Mouse (Mus musculus) stomach, embryonic 14.5 days (tissue): ENCODE data around the gene Cdk2. TPM values are rescaled to one million over a fixed set of nuclear protein-coding genes. Genes with fewer than 3 reads are reported as not detected.

Experiments used
- ATAC-seq: fragments of 200-750 bp; cut with Nextera tagmentation; 2 replicates; pipeline ENCODE4 v1.8.0; 2017; ENCODE audit warnings: low read depth, moderate TSS enrichment; ENCODE audit not compliant: insufficient number of reproducible peaks, insufficient read depth, low FRiP score
- H3K27ac ChIP-seq: fragments of 300-500 bp; sonication (generic); 2 replicates; pipeline ENCODE4 v1.5.1; 2014; ENCODE audit warnings: mild to moderate bottlenecking, low read length, moderate library complexity, mixed read lengths
- H3K27me3 ChIP-seq: fragments of 300-500 bp; sonication (generic); 2 replicates; pipeline ENCODE4 v1.6.1; 2014; ENCODE audit warnings: low read length, control low read depth, mixed read lengths; ENCODE audit not compliant: control insufficient read depth, insufficient read depth
- H3K36me3 ChIP-seq: fragments of 300-500 bp; sonication (generic); 2 replicates; pipeline ENCODE4 v1.6.1; 2014; ENCODE audit warnings: mild to moderate bottlenecking, control low read depth, low read length, moderate library complexity, mixed read lengths; ENCODE audit not compliant: control insufficient read depth, insufficient read depth
- H3K4me1 ChIP-seq: fragments of 300-500 bp; sonication (generic); 2 replicates; pipeline ENCODE4 v1.6.1; 2014; ENCODE audit warnings: low read length, control low read depth, mixed read lengths; ENCODE audit not compliant: control insufficient read depth, insufficient read depth
- H3K4me2 ChIP-seq: fragments of 300-500 bp; sonication (generic); replicated peaks from 2 replicates; pipeline ENCODE4 v1.6.1; 2014; ENCODE audit warnings: low read depth, low read length, control low read depth
- H3K4me3 ChIP-seq: fragments of 300-500 bp; sonication (generic); 2 replicates; pipeline ENCODE4 v1.5.1; 2014; ENCODE audit warnings: low read depth, low read length, control low read depth
- H3K9ac ChIP-seq: fragments of 300-500 bp; sonication (generic); replicated peaks from 2 replicates; pipeline ENCODE4 v1.6.1; 2014; ENCODE audit warnings: low read depth, mild to moderate bottlenecking, control low read depth, low read length, moderate library complexity, mixed read lengths
- H3K9me3 ChIP-seq: fragments of 300-500 bp; sonication (generic); 2 replicates; pipeline ENCODE4 v1.6.1; 2016; ENCODE audit warnings: low read depth, low read length, control low read depth; ENCODE audit not compliant: control insufficient read depth
- WGBS: fragments of 180-500 bp; shearing (Covaris S2); extraction: QIAGEN DNeasy Blood & Tissue Kit; methylation state at CpG from one replicate; pipeline ENCODE4 v1.1.7; 2014; 5-methylcytosine and 5-hydroxymethylcytosine counted together
- polyA plus RNA-seq: library from polyadenylated mRNA; unstranded; fragments of >200 nt; fragmentation: Nextera tagmentation; extraction: Ambion mirVana; gene quantifications from 2 replicates; pipeline ENCODE4 v1.2.1, GENCODE M21; 2014

Cdk2 gene
- polyA plus RNA-seq, 1 experiment from 2014 or later = 90.3 TPM

DNA sequence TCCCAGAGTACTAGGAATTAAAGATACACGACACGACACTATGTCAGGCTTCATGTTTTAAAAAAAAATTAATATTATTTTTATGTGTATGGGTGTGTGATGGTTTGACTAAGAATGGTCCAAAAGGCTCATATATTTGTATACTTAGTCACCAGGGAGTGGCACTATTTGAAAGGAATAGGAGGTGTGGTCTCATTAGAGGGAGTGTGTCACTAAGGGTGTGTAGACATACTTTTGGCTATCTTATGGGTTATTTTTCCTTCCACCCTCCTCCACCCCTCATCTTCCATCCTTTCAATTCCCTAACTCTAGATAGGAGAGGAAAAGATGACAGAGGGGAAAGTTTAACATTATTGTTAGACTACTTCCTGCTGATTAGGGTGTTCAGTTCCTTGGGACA is 39.0 kb downstream of the Cdk2 start:
- no peak overlapping the region for H3K27ac ChIP-seq
- H3K4me1 ChIP-seq = no peaks in the 10 kb centered on the region; the same call in 1 of the 2 replicates
- no peak for ATAC-seq
- H3K4me2 ChIP-seq = no peak overlapping the region
- H3K27me3 ChIP-seq = no peaks in the 10 kb centered on the region
- 90% methylated on average over 2 of the region's 2 CpGs for WGBS
- no peak overlapping the region for H3K9ac ChIP-seq
- no peaks in the 10 kb centered on the region for H3K9me3 ChIP-seq
- no peak overlapping the region for H3K4me3 ChIP-seq
- H3K36me3 ChIP-seq = no peaks in the 10 kb centered on the region

DNA sequence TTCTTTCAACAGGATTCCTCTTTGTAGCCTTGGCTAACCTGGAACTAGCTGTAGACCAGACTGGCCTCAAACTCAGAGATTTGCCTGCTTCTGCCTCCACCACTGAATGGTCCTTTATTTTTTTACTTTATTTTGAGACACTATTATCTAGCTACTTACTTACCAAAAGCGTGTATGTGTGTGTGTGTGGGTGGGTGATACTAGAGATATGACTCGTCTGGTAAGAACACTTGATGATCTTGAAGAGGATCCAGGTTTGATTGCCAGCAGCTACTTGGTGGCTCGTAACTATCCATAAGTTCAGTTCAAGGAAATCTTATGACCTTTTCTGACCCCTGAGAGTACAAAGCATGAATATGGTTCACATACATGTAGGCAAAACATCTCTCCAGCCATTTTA is 39.5 kb downstream of the Cdk2 start:
- no peak for ATAC-seq
- WGBS = 80% methylated on average over 3 of the region's 3 CpGs
- no peak overlapping the region for H3K27ac ChIP-seq
- H3K4me2 ChIP-seq = no peak overlapping the region
- no peak overlapping the region for H3K9ac ChIP-seq
- H3K4me1 ChIP-seq = no peaks in the 10 kb centered on the region; the same call in 1 of the 2 replicates
- H3K27me3 ChIP-seq = no peaks in the 10 kb centered on the region
- no peaks in the 10 kb centered on the region for H3K36me3 ChIP-seq
- no peaks in the 10 kb centered on the region for H3K9me3 ChIP-seq
- H3K4me3 ChIP-seq = no peak overlapping the region

DNA sequence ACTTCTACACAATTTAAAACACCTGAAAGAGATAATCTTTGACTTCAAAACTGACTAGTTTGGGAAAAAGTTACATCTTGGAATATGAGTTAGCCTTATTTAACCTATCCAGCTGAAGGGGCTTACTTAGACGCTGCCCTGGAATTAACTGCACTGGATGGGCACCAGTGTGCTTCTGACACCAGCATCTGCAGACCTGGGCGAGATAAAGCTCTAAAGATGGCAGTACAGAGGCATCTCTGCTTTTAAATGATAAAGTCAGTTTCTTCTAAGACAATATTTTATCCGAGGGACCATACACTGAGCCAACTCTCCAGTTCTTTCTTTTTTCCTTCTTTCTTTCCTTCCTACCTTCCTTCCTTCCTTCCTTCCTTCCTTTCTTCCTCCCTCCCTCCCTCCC is 40.0 kb downstream of the Cdk2 start:
- ATAC-seq = no peak
- H3K4me3 ChIP-seq = no peak overlapping the region
- H3K4me1 ChIP-seq = no peaks in the 10 kb centered on the region; the same call in 1 of the 2 replicates
- WGBS = 72% methylated on average over 3 of the region's 3 CpGs
- no peaks in the 10 kb centered on the region for H3K27me3 ChIP-seq
- no peak overlapping the region for H3K27ac ChIP-seq
- no peaks in the 10 kb centered on the region for H3K9me3 ChIP-seq
- H3K36me3 ChIP-seq = no peaks in the 10 kb centered on the region
- no peak overlapping the region for H3K9ac ChIP-seq
- H3K4me2 ChIP-seq = no peak overlapping the region

DNA sequence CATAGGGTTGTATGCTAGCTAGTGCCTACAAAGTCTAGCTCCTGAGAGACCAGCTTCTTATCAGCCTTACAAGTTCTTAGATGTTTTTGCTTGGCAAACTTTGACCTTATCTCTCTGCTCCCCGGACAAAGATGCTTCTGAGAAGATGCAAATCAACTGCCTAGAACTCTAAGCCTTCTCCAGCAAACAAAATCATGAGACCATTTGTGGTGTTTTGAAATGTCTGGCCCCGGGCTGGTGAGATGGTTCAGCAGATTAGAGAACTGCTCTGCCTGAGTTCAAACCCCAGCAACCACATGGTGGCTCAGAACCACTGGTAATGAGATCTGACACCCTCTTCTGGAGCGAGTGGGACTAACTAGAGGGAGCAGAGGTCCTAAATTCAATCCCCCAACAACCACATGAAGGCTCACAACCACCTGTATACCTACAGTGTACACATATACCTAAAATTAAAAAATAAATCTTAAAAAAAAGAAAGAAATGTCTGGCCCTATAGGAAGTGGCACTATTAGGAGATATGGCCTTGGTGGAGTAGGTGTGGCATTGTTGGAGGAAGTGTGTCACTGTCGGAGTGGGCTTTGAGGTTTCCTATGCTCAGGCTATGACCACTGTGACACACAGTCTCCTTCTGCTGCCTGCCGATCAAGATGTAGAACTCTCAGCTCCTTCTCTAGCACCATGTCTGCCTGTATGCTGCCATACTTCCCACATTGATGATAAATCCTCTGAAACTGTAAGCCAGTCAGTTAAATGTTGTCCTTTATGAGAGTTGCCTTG is 41.2 kb downstream of the Cdk2 start:
- 57% methylated on average over 5 of the region's 5 CpGs for WGBS
- no peak for ATAC-seq
- H3K27me3 ChIP-seq = no peaks in the 10 kb centered on the region
- H3K36me3 ChIP-seq = no peaks in the 10 kb centered on the region
- H3K4me3 ChIP-seq = no peak overlapping the region
- no peaks in the 10 kb centered on the region; the same call in 1 of the 2 replicates for H3K4me1 ChIP-seq
- no peak overlapping the region for H3K27ac ChIP-seq
- H3K9me3 ChIP-seq = no peaks in the 10 kb centered on the region
- no peak overlapping the region for H3K9ac ChIP-seq
- no peak overlapping the region for H3K4me2 ChIP-seq

DNA sequence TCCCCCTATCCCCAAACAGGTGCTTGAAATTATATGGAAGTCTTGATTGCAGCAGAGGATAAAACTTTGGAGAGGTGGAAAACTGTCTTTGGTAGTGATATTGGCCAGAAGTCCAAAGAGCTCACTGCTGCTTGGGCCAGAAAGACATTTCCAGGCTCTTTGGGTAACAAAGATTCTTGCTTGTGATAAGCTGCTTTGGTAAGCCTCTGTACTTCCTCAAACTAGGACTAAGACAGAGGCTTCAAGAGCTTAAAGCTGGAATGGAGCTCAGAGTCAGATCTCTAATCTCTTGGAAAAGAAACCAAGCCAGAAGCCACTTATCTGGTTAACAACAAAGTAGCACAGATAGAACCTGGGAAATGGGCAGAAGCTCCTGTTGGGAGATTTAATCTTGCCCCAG is 42.4 kb downstream of the Cdk2 start:
- Histone ChIP-seq H3K27me3 (no peaks in the 10 kb centered on the region), H3K9ac (no peak overlapping the region), H3K4me2 (no peak overlapping the region), H3K4me3 (no peak overlapping the region), H3K9me3 (no peaks in the 10 kb centered on the region), H3K36me3 (no peaks in the 10 kb centered on the region), H3K27ac (no peak overlapping the region), H3K4me1 (no peaks in the 10 kb centered on the region)
- ATAC-seq = no peak

DNA sequence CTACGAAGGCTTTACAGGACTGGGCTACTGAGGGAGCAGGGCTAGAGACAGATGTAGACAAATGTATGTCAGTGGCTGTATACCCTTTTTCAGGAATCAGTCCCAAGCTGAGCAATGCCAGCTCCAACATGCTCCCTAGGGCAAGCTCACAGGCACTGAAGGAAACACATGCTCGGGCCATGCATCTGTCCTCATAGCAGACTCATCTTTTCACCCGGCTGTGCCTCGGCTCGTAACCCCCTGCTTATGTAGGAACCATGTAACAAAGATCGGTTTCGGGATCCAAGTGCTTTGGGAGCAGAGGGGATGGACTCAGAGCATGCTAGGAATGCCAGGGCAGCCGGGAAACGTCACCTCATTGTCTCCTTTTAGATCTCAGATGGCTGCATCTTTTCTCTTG is 45.3 kb downstream of the Cdk2 start:
- Histone ChIP-seq H3K27ac (no peak overlapping the region), H3K27me3 (no peaks in the 10 kb centered on the region), H3K9ac (no peak overlapping the region), H3K4me1 (peaks cover 3% of the 10 kb centered on the region; the same call in 1 of the 2 replicates), H3K4me3 (no peak overlapping the region), H3K36me3 (no peaks in the 10 kb centered on the region), H3K9me3 (no peaks in the 10 kb centered on the region), H3K4me2 (no peak overlapping the region)
- 43% methylated on average over 9 of the region's 9 CpGs for WGBS
- no peak for ATAC-seq

DNA sequence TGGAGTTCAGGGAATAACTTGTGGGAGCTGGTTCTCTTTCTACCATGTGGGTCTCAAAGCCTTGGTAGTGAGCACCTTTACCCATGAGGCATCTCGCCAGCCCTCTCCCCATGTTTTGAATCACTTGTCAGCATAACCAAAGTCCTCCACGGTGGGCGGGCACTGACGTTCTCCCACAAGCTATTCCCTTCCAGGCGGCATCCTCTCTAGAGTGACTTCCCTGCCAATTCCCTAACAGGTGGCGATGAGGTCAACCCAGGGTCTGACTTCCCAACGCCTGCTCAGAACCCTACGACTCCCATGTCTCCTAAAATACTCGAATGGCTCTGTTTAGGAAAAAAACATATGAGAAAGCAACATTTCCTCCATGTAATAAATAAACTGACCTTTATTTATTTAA is 47.0 kb downstream of the Cdk2 start:
- ATAC-seq = no peak
- H3K36me3 ChIP-seq = no peaks in the 10 kb centered on the region
- H3K4me2 ChIP-seq = no peak overlapping the region
- WGBS = 49% methylated on average over 9 of the region's 9 CpGs
- no peak overlapping the region for H3K4me3 ChIP-seq
- H3K27me3 ChIP-seq = no peaks in the 10 kb centered on the region
- H3K9ac ChIP-seq = no peak overlapping the region
- H3K9me3 ChIP-seq = no peaks in the 10 kb centered on the region
- H3K4me1 ChIP-seq = peaks cover 3% of the 10 kb centered on the region; the same call in 1 of the 2 replicates
- no peak overlapping the region for H3K27ac ChIP-seq

DNA sequence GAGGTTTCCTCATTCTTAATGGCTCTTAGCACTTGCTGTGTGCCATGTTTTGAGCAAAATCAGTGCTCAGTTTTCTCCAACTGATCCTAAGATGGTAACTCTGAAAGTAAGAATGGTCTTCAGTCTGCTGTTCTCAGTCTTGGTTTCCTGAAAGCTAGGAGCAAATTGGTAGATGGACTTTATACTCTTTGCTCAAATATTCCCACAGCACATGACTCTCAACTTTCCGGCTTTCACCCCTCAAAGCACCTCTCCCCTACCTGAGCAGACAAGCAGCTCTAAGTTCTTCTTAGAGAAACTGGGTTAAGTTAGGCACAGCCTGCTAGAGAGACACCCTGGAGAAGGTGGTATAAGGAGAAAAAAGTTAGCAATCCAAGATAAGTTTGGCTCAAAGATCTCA is 48.1 kb downstream of the Cdk2 start:
- Histone ChIP-seq H3K4me2 (no peak overlapping the region), H3K9me3 (no peaks in the 10 kb centered on the region), H3K27ac (no peak overlapping the region), H3K4me3 (no peak overlapping the region), H3K4me1 (peaks cover 3% of the 10 kb centered on the region; the same call in 1 of the 2 replicates), H3K27me3 (no peaks in the 10 kb centered on the region), H3K36me3 (no peaks in the 10 kb centered on the region), H3K9ac (no peak overlapping the region)
- ATAC-seq = no peak
- WGBS = 96% methylated on average over 1 of the region's 1 CpGs

DNA sequence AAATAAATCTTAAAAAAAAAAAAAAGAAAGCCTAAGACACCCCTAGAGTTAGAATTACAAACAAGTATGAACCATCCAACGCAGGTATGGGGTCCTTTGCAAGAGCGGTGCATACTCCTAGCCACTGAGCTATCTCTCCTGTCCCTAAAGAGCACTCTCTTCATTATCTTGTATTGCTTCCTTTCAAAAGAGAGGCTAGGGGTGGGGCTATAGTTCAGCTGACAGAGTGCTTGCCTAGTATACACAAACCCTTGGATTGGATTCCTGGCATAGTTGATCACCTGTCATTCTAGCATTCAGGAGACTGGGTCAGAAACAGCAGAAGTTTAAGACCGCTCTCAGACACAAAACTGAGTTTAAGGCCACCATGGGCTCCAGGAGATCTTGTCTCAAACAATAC is 49.6 kb downstream of the Cdk2 start:
- H3K4me2 ChIP-seq = no peak overlapping the region
- no peak overlapping the region for H3K9ac ChIP-seq
- no peak for ATAC-seq
- WGBS = 39% methylated on average over 3 of the region's 3 CpGs
- no peak overlapping the region for H3K27ac ChIP-seq
- no peaks in the 10 kb centered on the region for H3K9me3 ChIP-seq
- H3K4me3 ChIP-seq = no peak overlapping the region
- no peaks in the 10 kb centered on the region for H3K27me3 ChIP-seq
- no peaks in the 10 kb centered on the region for H3K36me3 ChIP-seq
- H3K4me1 ChIP-seq = peaks cover 3% of the 10 kb centered on the region; the same call in 1 of the 2 replicates
